In genomic region chr7:64582358-64582757, GRCm38 (mm10) we compare ENCODE assay signal across 20 mouse cellular contexts.
A peak's percentile ranks its signal among the peaks of the same experiment; 100 is the strongest.
DNase-seq lines count a peak whose midpoint lies in the region; ATAC-seq and TF ChIP-seq lines count a peak whose summit lies in the region.
"Had no signal": no experiment of that assay in that cellular context is flagged by ENCODE, and none has a peak within 500 bp of the region (broad histone marks: within the 10 kb centered on the region; RNA-seq: fewer than 3 reads in every experiment).

No protein-coding gene starts in this region.

- WGBS in forebrain, embryonic 13.5 days: 62% methylated on average over 8 of the region's 8 CpGs
- 49% methylated on average over 8 of the region's 8 CpGs for WGBS in forebrain, embryonic 16.5 days
- 55% methylated on average over 8 of the region's 8 CpGs for WGBS in midbrain, embryonic 15.5 days
- 56% methylated on average over 8 of the region's 8 CpGs for WGBS in midbrain, postnatal 0 days

- ATAC-seq in forebrain, embryonic 13.5 days: no peak
- no peak for ATAC-seq in forebrain, embryonic 16.5 days
- ATAC-seq in midbrain, embryonic 15.5 days (replicated peaks): peak; percentile 31; the same call in 1 of the 2 replicates
- ATAC-seq in midbrain, postnatal 0 days (ENCODE audit: low FRiP score): no peak
- no peak for ATAC-seq in CD4-positive, CD25-positive, alpha-beta regulatory T cell, adult 4 months
- ATAC-seq: activated CD4-positive, CD25-positive, alpha-beta regulatory T cell, adult 4 months; Patski had no signal

- no peak overlapping the region for H3K4me3 ChIP-seq in forebrain, embryonic 13.5 days
- no peak overlapping the region for H3K4me3 ChIP-seq in forebrain, embryonic 16.5 days (replicated peaks; ENCODE audit: low read length)
- no peak overlapping the region for H3K4me3 ChIP-seq in layer of hippocampus, adult 2 months
- H3K4me3 ChIP-seq in midbrain, embryonic 15.5 days: no peak overlapping the region
- no peak overlapping the region for H3K4me3 ChIP-seq in midbrain, postnatal 0 days (ENCODE audit: low read depth, low read length)
- no peak overlapping the region for H3K4me3 ChIP-seq in cortical plate, adult 2 months (ENCODE audit: insufficient read depth, low read length)
- H3K4me3 ChIP-seq: embryonic facial prominence, embryonic 12.5 days; heart, embryonic 13.5 days had no signal

- no peak overlapping the region for H3K4me2 ChIP-seq in forebrain, embryonic 13.5 days
- no peak overlapping the region for H3K4me2 ChIP-seq in forebrain, embryonic 16.5 days (ENCODE audit: low read length)
- no peak overlapping the region for H3K4me2 ChIP-seq in midbrain, embryonic 15.5 days
- H3K4me2 ChIP-seq in midbrain, postnatal 0 days (ENCODE audit: low read depth, low read length, poor library complexity, severe bottlenecking): no peak overlapping the region
- H3K4me2 ChIP-seq: embryonic facial prominence, embryonic 12.5 days; heart, embryonic 13.5 days; hindbrain, embryonic 14.5 days had no signal

- H3K9ac ChIP-seq in forebrain, embryonic 13.5 days: no peak overlapping the region
- H3K9ac ChIP-seq in forebrain, embryonic 16.5 days (replicated peaks; ENCODE audit: low read depth, low read length): no peak overlapping the region
- H3K9ac ChIP-seq in midbrain, embryonic 15.5 days: no peak overlapping the region
- H3K9ac ChIP-seq in midbrain, postnatal 0 days (replicated peaks; ENCODE audit: low read length, poor library complexity, severe bottlenecking): no peak overlapping the region
- H3K9ac ChIP-seq: embryonic facial prominence, embryonic 12.5 days; heart, embryonic 13.5 days; hindbrain, embryonic 14.5 days had no signal

- H3K4me1 ChIP-seq in forebrain, embryonic 13.5 days: peaks cover 39% of the 10 kb centered on the region
- peaks cover 26% of the 10 kb centered on the region for H3K4me1 ChIP-seq in forebrain, embryonic 16.5 days (replicated peaks; ENCODE audit: control insufficient read depth, insufficient read depth, low read length)
- H3K4me1 ChIP-seq in midbrain, embryonic 15.5 days: peaks cover 22% of the 10 kb centered on the region
- 0 out of 2 replicates have a peak, but pooled peaks cover 3% of the 10 kb centered on the region for H3K4me1 ChIP-seq in midbrain, postnatal 0 days (ENCODE audit: insufficient read depth, low read length)
- H3K4me1 ChIP-seq in cortical plate, adult 2 months (ENCODE audit: control insufficient read depth, insufficient read depth, low read length): peaks cover 25% of the 10 kb centered on the region
- H3K4me1 ChIP-seq: heart, embryonic 13.5 days had no signal

- no peaks in the 10 kb centered on the region for H3K27me3 ChIP-seq in forebrain, embryonic 13.5 days
- H3K27me3 ChIP-seq in forebrain, embryonic 16.5 days (replicated peaks; ENCODE audit: control insufficient read depth, insufficient read depth, low read length): no peaks in the 10 kb centered on the region
- no peaks in the 10 kb centered on the region for H3K27me3 ChIP-seq in midbrain, embryonic 15.5 days (replicated peaks)
- no peaks in the 10 kb centered on the region for H3K27me3 ChIP-seq in midbrain, postnatal 0 days (ENCODE audit: insufficient read depth, low read length)
- H3K27me3 ChIP-seq: CH12.LX; embryonic facial prominence, embryonic 12.5 days; heart, embryonic 13.5 days; Patski had no signal

- H3K27ac ChIP-seq in forebrain, embryonic 13.5 days: peak overlapping the region; percentile 35; the same call in 1 of the 2 replicates
- H3K27ac ChIP-seq in forebrain, embryonic 16.5 days (ENCODE audit: low read length): no peak overlapping the region
- H3K27ac ChIP-seq in layer of hippocampus, adult 2 months: peak overlapping the region; percentile 59; the same call in 1 of the 2 replicates
- H3K27ac ChIP-seq in midbrain, embryonic 15.5 days: 0 out of 2 replicates have a peak overlapping the region, but pooled peaks have one; percentile 18
- no peak overlapping the region for H3K27ac ChIP-seq in midbrain, postnatal 0 days (ENCODE audit: low read depth, low read length)
- H3K27ac ChIP-seq in cortical plate, adult 2 months (ENCODE audit: insufficient read depth, low read length): peak overlapping the region; percentile 42; the same call in 1 of the 2 replicates
- H3K27ac ChIP-seq: embryonic facial prominence, embryonic 12.5 days; heart, embryonic 13.5 days; hindbrain, embryonic 14.5 days had no signal

- H3K36me3 ChIP-seq in forebrain, embryonic 13.5 days (ENCODE audit: poor library complexity, severe bottlenecking): 0 out of 2 replicates have a peak, but pooled peaks cover 3% of the 10 kb centered on the region
- no peaks in the 10 kb centered on the region for H3K36me3 ChIP-seq in forebrain, embryonic 16.5 days (ENCODE audit: control insufficient read depth, insufficient read depth)
- no peaks in the 10 kb centered on the region for H3K36me3 ChIP-seq in midbrain, embryonic 15.5 days (replicated peaks)
- no peaks in the 10 kb centered on the region for H3K36me3 ChIP-seq in midbrain, postnatal 0 days (ENCODE audit: insufficient read depth, low read length)
- H3K36me3 ChIP-seq: embryonic facial prominence, embryonic 12.5 days; heart, embryonic 13.5 days had no signal

- no peaks in the 10 kb centered on the region for H3K9me3 ChIP-seq in forebrain, embryonic 13.5 days (replicated peaks)
- no peaks in the 10 kb centered on the region for H3K9me3 ChIP-seq in forebrain, embryonic 16.5 days (ENCODE audit: control insufficient read depth, low read length)
- no peaks in the 10 kb centered on the region for H3K9me3 ChIP-seq in midbrain, embryonic 15.5 days
- H3K9me3 ChIP-seq in midbrain, postnatal 0 days (ENCODE audit: low read length): no peaks in the 10 kb centered on the region
- H3K9me3 ChIP-seq: embryonic facial prominence, embryonic 12.5 days; heart, embryonic 13.5 days had no signal

- no peak for DNase-seq in layer of hippocampus, adult 2 months (ENCODE audit: low spot score in 2 of 2)
- no peak for DNase-seq in layer of hippocampus, adult 11-12 months (ENCODE audit: low spot score)
- DNase-seq in midbrain, postnatal 0 days (ENCODE audit: low spot score): no peak
- DNase-seq: adrenal gland, postnatal 14 days; cerebellum, adult 2 months; cerebellum, postnatal 14 days; gastrocnemius, postnatal 36 days; heart, adult 11 months; heart, postnatal 36 days had no signal

- TF ChIP-seq CTCF in layer of hippocampus, adult 2 months (conservative IDR thresholded peaks at IDR 0.05): no peak
- TF ChIP-seq CTCF in midbrain, postnatal 0 days (IDR thresholded peaks at IDR 0.05): no peak
- TF ChIP-seq CTCF in cortical plate, adult 2 months (IDR thresholded peaks at IDR 0.05; ENCODE audit: extremely low read depth, insufficient read depth, low read length): no peak

- no peak for TF ChIP-seq POLR2A in cortical plate, adult 2 months (IDR thresholded peaks at IDR 0.05; ENCODE audit: extremely low read depth, insufficient read depth, low read length)

Comparison
In these comparisons a context has a peak if more than half of its experiments do, and no peak if none do; other contexts are left out.
1. H3K27ac ChIP-seq: peak in forebrain, embryonic 13.5 days (single experiment), layer of hippocampus, adult 2 months (single experiment), midbrain, embryonic 15.5 days (single experiment) and cortical plate, adult 2 months (single experiment); none in forebrain, embryonic 16.5 days (single experiment) and midbrain, postnatal 0 days (single experiment).